Mouse (Mus musculus) lung, postnatal 0 days (tissue): Measurements from ENCODE around the gene Glul.

Experiments used
- CTCF ChIP-seq: IDR thresholded peaks from 2 replicates; pipeline ENCODE4 v1.5.1; 2016; ENCODE audit warnings: antibody characterized with exemption, mild to moderate bottlenecking
- EP300 ChIP-seq: IDR thresholded peaks from 2 replicates; pipeline ENCODE4 v1.6.1; 2016; ENCODE audit warnings: antibody characterized with exemption, mild to moderate bottlenecking, control low read depth

DNA sequence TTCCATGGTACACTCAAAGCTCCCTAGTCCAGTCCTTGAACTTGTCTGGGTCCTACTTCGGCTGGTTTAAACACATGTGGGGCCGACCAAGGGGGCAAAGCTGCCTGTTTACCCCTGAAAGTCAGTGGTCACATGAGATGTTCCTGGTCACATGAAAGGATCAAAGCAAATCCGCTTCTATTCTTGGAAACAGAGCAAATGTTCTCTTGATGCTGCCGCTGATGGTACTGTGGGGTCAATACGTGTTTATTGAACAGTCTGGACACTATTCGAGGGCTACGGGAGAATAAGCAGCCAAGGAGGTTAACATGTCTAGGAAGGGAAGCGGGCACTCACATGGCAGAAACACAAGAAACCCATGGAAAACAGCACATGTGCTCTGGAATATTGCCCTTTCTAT, 2.5 kb upstream of the Glul start:
- TF ChIP-seq CTCF (no peak), EP300 (no peak)
